In the genomic region with DNA sequence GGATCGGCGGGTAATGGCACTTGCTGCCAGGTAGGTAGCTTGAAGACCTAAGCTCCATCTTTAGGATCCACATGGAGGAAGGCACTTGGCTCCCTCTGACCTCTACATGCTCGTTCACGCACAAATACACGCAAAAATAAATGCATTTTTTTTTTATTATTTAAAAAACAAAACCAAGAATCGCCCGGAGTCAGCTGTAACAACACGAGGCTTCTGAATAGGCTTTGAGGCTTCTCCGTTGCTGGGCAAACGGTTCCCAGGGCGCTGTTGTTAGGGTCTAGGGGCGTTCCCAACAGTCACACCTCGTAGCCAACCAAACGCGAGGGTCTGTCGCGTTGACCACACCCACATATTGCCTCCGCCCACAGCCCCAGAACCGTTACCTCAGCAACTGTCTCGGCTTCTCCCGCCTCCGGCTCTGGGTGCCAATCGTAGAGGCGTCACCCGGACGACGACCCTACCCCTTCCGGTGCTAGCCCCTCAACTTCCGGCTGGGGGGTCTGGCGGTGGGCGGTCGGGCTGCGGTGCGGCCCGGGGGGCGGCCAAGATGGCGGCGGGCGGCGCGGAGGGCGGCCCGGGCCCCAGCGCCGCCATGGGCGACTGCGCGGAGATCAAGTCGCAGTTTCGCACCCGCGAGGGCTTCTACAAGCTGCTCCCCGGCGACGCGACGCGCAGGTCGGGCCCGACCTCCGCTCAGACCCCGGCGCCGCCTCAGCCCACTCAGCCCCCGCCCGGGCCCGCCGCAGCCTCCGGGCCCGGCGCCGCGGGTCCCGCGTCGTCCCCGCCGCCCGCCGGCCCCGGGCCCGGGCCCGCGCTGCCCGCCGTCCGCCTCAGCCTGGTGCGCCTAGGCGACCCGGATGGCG, we compare ENCODE assay signal across 8 mouse cellular contexts. TPM values are rescaled to one million over a fixed set of nuclear protein-coding genes. Genes with fewer than 3 reads are reported as not detected.
DNase-seq lines count a peak whose midpoint lies in the region; ATAC-seq lines count a peak whose summit lies in the region.

TSS of gene Dmwd (plus strand) at position 505 of the 863 bp plus-strand sequence.

- ATAC-seq in megakaryocyte, adult 5-6 weeks (ENCODE audit: poor library complexity, severe bottlenecking) = peak; percentile 71

- intact Hi-C loops in gastrocnemius, postnatal 14 days (cut with DNase I; ENCODE audit: low total_unique reads) = no loop called here

- DNase-seq in adrenal gland, adult 18-20 months (ENCODE audit: low spot score in 2 of 2) = peak; percentile 85 to 86
- peak; percentile 100 for DNase-seq in embryo, embryonic 10.5 days (ENCODE audit: low spot score)
- DNase-seq in gastrocnemius, postnatal 14 days = peak; percentile 96
- peak; percentile 84 for DNase-seq in induced T-regulatory cell, adult 2 months (ENCODE audit: low read depth)
- peak; percentile 83 to 98 for DNase-seq in left cerebral cortex, adult 8-10 months (ENCODE audit: low spot score in 2 of 2)
- DNase-seq in right cerebral cortex, postnatal 10 days (ENCODE audit: low spot score in 2 of 2) = peak; percentile 99
- peak; percentile 92 for DNase-seq in urinary bladder, postnatal 14 days (ENCODE audit: low spot score)

RNA-seq across cellular contexts. Expression of gene Dmwd, which starts in this region (rescaled TPM):
- total RNA-seq in adrenal gland, adult 18-20 months (2021) = 10 to 100 TPM; 48.3 to 49.1 TPM
- total RNA-seq in gastrocnemius, postnatal 14 days (2021) = 10 to 100 TPM; 22.1 to 25.5 TPM
- total RNA-seq in left cerebral cortex, adult 8-10 months (2022) = 100 to 1,000 TPM; 139 to 148 (median 143) TPM
- 4.1 and 6.2 TPM in 2 replicates for total RNA-seq in megakaryocyte, adult 5-6 weeks (2015)
- 1.0 and 1.3 TPM in 2 replicates for total RNA-seq in megakaryocyte, adult 5-6 weeks (2017)

Comparison
In these comparisons a context has a peak if more than half of its experiments do, and no peak if none do; other contexts are left out.
1. Peak in every context shown above with its lines: DNase-seq and ATAC-seq.